Mouse (Mus musculus) hindbrain, postnatal 0 days (tissue): Measurements from ENCODE around the gene Klhdc8b. TPM values are rescaled to one million over a fixed set of nuclear protein-coding genes. Genes with fewer than 3 reads are reported as not detected.

ENCODE experiments used
- ATAC-seq: fragments of 200-750 bp; cut with Nextera tagmentation; 2 replicates; pipeline ENCODE4 v1.8.0; 2017; ENCODE audit warnings: mild to moderate bottlenecking, moderate TSS enrichment, moderate library complexity
- DNase-seq: peaks from one replicate; pipeline ENCODE4 v3.0.0-alpha.2; 2015; ENCODE audit warnings: low spot score
- H3K27ac ChIP-seq: fragments of 300-500 bp; sonication (generic); 2 replicates; pipeline ENCODE4 v1.5.1; 2014; ENCODE audit warnings: mild to moderate bottlenecking
- H3K27me3 ChIP-seq: fragments of 300-500 bp; sonication (generic); 2 replicates; pipeline ENCODE4 v1.6.1; 2014; ENCODE audit warnings: low read length, mixed read lengths; ENCODE audit not compliant: insufficient read depth
- H3K36me3 ChIP-seq: fragments of 300-500 bp; sonication (generic); 2 replicates; pipeline ENCODE4 v1.6.1; 2014; ENCODE audit warnings: low read length, mixed read lengths; ENCODE audit not compliant: insufficient read depth
- H3K4me1 ChIP-seq: fragments of 300-500 bp; sonication (generic); 2 replicates; pipeline ENCODE4 v1.6.1; 2014; ENCODE audit warnings: antibody characterized with exemption, low read length, mixed read lengths; ENCODE audit not compliant: insufficient read depth
- H3K4me2 ChIP-seq: fragments of 300-500 bp; sonication (generic); 2 replicates; pipeline ENCODE4 v1.6.1; 2014; ENCODE audit warnings: low read depth, mild to moderate bottlenecking, low read length, moderate library complexity, mixed read lengths
- H3K4me3 ChIP-seq: fragments of 300-500 bp; sonication (generic); 2 replicates; pipeline ENCODE4 v1.5.1; 2014; ENCODE audit warnings: low read length
- H3K9ac ChIP-seq: fragments of 300-500 bp; sonication (generic); replicated peaks from 2 replicates; pipeline ENCODE4 v1.6.1; 2014; ENCODE audit warnings: mild to moderate bottlenecking, low read length, moderate library complexity, mixed read lengths
- H3K9me3 ChIP-seq: fragments of 300-500 bp; sonication (generic); 2 replicates; pipeline ENCODE4 v1.6.1; 2016; ENCODE audit warnings: low read length, mixed read lengths
- CTCF ChIP-seq: IDR thresholded peaks from 2 replicates; pipeline ENCODE4 v1.5.1; 2016; ENCODE audit warnings: antibody characterized with exemption, control low read depth, low read depth
- WGBS: fragments of 180-500 bp; shearing (Covaris S2); extraction: QIAGEN DNeasy Blood & Tissue Kit; methylation state at CpG from one replicate; pipeline ENCODE4 v1.1.7; 2014; 5-methylcytosine and 5-hydroxymethylcytosine counted together
- polyA plus RNA-seq: library from polyadenylated mRNA; unstranded; fragments of >200 nt; fragmentation: Nextera tagmentation; extraction: Ambion mirVana; gene quantifications from 2 replicates; pipeline ENCODE4 v1.2.1, GENCODE M21; 2015
- total RNA-seq: library from RNA; depleted of rRNA; stranded (reverse); fragments of >200 nt; gene quantifications from 2 replicates; pipeline ENCODE4 v1.2.3, GENCODE M21; 2014; rRNA removed

Klhdc8b gene
- 62.6 and 72.8 TPM in 2 replicates for total RNA-seq
- polyA plus RNA-seq, result 44.9 and 46.5 TPM in 2 replicates

- H3K36me3 ChIP-seq, result peaks cover 19% of the 10 kb centered on the region; the same call in 1 of the 2 replicates
- H3K27me3 ChIP-seq, result no peaks in the 10 kb centered on the region
- no peak for DNase-seq
- peak within 1 kb of the TSS; percentile 89 for H3K9ac ChIP-seq
- no peaks in the 10 kb centered on the region for H3K9me3 ChIP-seq
- no peak for ATAC-seq
- TF ChIP-seq CTCF, result no peak
- 22% methylated on average over 11 of the region's 11 CpGs for WGBS
- H3K4me1 ChIP-seq, result peaks cover 3% of the 10 kb centered on the region
- peak within 1 kb of the TSS; percentile 91 for H3K4me3 ChIP-seq
- H3K27ac ChIP-seq, result peak within 1 kb of the TSS; percentile 91
- H3K4me2 ChIP-seq, result peak within 1 kb of the TSS; percentile 95
Observed at GRCm38 (mm10) chr9:108461181-108461631, at the start of gene Klhdc8b. Gene Klhdc8b (minus strand): TSS chr9:108461581.

- no peak for ATAC-seq
- Histone ChIP-seq H3K4me1 (peaks cover 11% of the 10 kb centered on the region; the same call in 1 of the 2 replicates), H3K9me3 (no peaks in the 10 kb centered on the region), H3K27ac (no peak overlapping the region), H3K9ac (peak overlapping the region; percentile 67; the same call in 1 of the 2 replicates), H3K4me3 (peak overlapping the region; percentile 71), H3K27me3 (no peaks in the 10 kb centered on the region), H3K4me2 (peak overlapping the region; percentile 87), H3K36me3 (peaks cover 38% of the 10 kb centered on the region)
- 89% methylated on average over 7 of the region's 7 CpGs for WGBS
- TF ChIP-seq CTCF, result no peak
- DNase-seq, result no peak
Observed at GRCm38 (mm10) chr9:108508776-108509175, 47.4 kb upstream of the Klhdc8b start.

GRCm38 (mm10) chr9:108507619-108508434, 46.4 kb upstream of the Klhdc8b start, which contains the start of gene Qars:
Gene Qars (plus strand): TSS chr9:108507706.
- peaks cover 32% of the 10 kb centered on the region; the same call in 1 of the 2 replicates for H3K36me3 ChIP-seq
- ATAC-seq, result peak; percentile 98
- peak within 1 kb of the TSS; percentile 68 for H3K27ac ChIP-seq
- peak within 1 kb of the TSS; percentile 87 for H3K4me2 ChIP-seq
- H3K9me3 ChIP-seq, result no peaks in the 10 kb centered on the region
- peak within 1 kb of the TSS; percentile 71 for H3K4me3 ChIP-seq
- H3K4me1 ChIP-seq, result peaks cover 11% of the 10 kb centered on the region; the same call in 1 of the 2 replicates
- peak within 1 kb of the TSS; percentile 67 for H3K9ac ChIP-seq
- no peak for TF ChIP-seq CTCF
- WGBS, result under 1% methylated on average over 37 of the region's 37 CpGs
- peak; percentile 97 for DNase-seq
- no peaks in the 10 kb centered on the region for H3K27me3 ChIP-seq

- ATAC-seq, result no peak
- Histone ChIP-seq H3K36me3 (peaks cover 22% of the 10 kb centered on the region; the same call in 1 of the 2 replicates), H3K9ac (no peak overlapping the region), H3K27me3 (no peaks in the 10 kb centered on the region), H3K4me2 (peak overlapping the region; percentile 87), H3K4me3 (peak overlapping the region; percentile 71; the same call in 1 of the 2 replicates), H3K4me1 (peaks cover 11% of the 10 kb centered on the region; the same call in 1 of the 2 replicates), H3K27ac (0 out of 2 replicates have a peak overlapping the region, but pooled peaks have one; percentile 68), H3K9me3 (no peaks in the 10 kb centered on the region)
- DNase-seq, result no peak
- TF ChIP-seq CTCF, result no peak
- WGBS, result 85% methylated on average over 7 of the region's 7 CpGs
Observed at GRCm38 (mm10) chr9:108506901-108507300, 45.5 kb upstream of the Klhdc8b start.

GRCm38 (mm10) chr9:108499943-108500342, 38.6 kb upstream of the Klhdc8b start:
- H3K4me1 ChIP-seq, result no peaks in the 10 kb centered on the region
- H3K27ac ChIP-seq, result no peak overlapping the region
- no peak overlapping the region for H3K4me2 ChIP-seq
- no peaks in the 10 kb centered on the region for H3K9me3 ChIP-seq
- DNase-seq, result no peak
- H3K36me3 ChIP-seq, result peaks cover 70% of the 10 kb centered on the region
- ATAC-seq, result no peak
- no peaks in the 10 kb centered on the region for H3K27me3 ChIP-seq
- 93% methylated on average over 15 of the region's 15 CpGs for WGBS
- no peak overlapping the region for H3K4me3 ChIP-seq
- no peak overlapping the region for H3K9ac ChIP-seq
- TF ChIP-seq CTCF, result no peak

- ATAC-seq, result no peak
- H3K27me3 ChIP-seq, result no peaks in the 10 kb centered on the region
- TF ChIP-seq CTCF, result no peak
- 94% methylated on average over 7 of the region's 7 CpGs for WGBS
- no peak overlapping the region for H3K4me3 ChIP-seq
- H3K27ac ChIP-seq, result no peak overlapping the region
- no peak overlapping the region for H3K9ac ChIP-seq
- no peaks in the 10 kb centered on the region for H3K4me1 ChIP-seq
- no peak for DNase-seq
- no peaks in the 10 kb centered on the region for H3K9me3 ChIP-seq
- no peak overlapping the region for H3K4me2 ChIP-seq
- H3K36me3 ChIP-seq, result peaks cover 77% of the 10 kb centered on the region
Observed at GRCm38 (mm10) chr9:108499231-108499630, 37.9 kb upstream of the Klhdc8b start.

GRCm38 (mm10) chr9:108494905-108495304, 33.5 kb upstream of the Klhdc8b start:
- Histone ChIP-seq H3K4me3 (no peak overlapping the region), H3K9ac (no peak overlapping the region), H3K9me3 (no peaks in the 10 kb centered on the region), H3K4me1 (peaks cover 12% of the 10 kb centered on the region), H3K36me3 (peaks cover 73% of the 10 kb centered on the region), H3K27me3 (no peaks in the 10 kb centered on the region), H3K27ac (no peak overlapping the region), H3K4me2 (no peak overlapping the region)
- no peak for ATAC-seq
- DNase-seq, result no peak
- WGBS, result 78% methylated on average over 10 of the region's 10 CpGs
- no peak for TF ChIP-seq CTCF
